Mouse (Mus musculus) adrenal gland, postnatal 10 days (tissue): ENCODE data around the gene Ccnyl1. TPM values are rescaled to one million over a fixed set of nuclear protein-coding genes. Genes with fewer than 3 reads are reported as not detected.
"Not testable (repeated sequence)": the region's sequence is repeated elsewhere in the genome, so short reads cannot be mapped to it uniquely, and the experiment has no call there.

Experiments
- DNase-seq: peaks from one replicate; pipeline ENCODE4 v3.0.0; 2021; ENCODE audit warnings: mixed read lengths
- long read RNA-seq, 2 experiments: library from polyadenylated mRNA; stranded (forward); transcript quantifications; one replicate each; pipeline ENCODE4 v2.0.0; 2021
- total RNA-seq, 2 experiments: library from RNA; stranded (reverse); gene quantifications; 2 replicates each; pipeline ENCODE4 v1.2.3; 2021

Gene Ccnyl1
- 10 to 100 TPM; 18.1 to 22.4 TPM for total RNA-seq
- long read RNA-seq, experiment 1, partial matches to known transcripts, result 0 of 6 reads
- long read RNA-seq, experiment 1, other reads (novel, unspliced or antisense), result 2 of 6 reads
- long read RNA-seq, experiment 2, transcript Ccnyl1-201 (10 exons, 2,923 nt), result major isoform, 7 of 14 reads
- long read RNA-seq, experiment 2, partial matches to known transcripts, result 0 of 14 reads
- long read RNA-seq, experiment 2, other reads (novel, unspliced or antisense), result 7 of 14 reads

- DNase-seq, result peak; percentile 99
Measured at GRCm38 (mm10) chr1:64690213-64691013, at the start of gene Ccnyl1. TSS of gene Ccnyl1 (plus strand) at chr1:64690455.

- DNase-seq, result no peak
Measured at GRCm38 (mm10) chr1:64641069-64641468, 49.2 kb upstream of the Ccnyl1 start.

- not testable (repeated sequence) for DNase-seq
Measured at GRCm38 (mm10) chr1:64642541-64642940, 47.7 kb upstream of the Ccnyl1 start.

GRCm38 (mm10) chr1:64644513-64644912 is 45.7 kb upstream of the Ccnyl1 start:
- DNase-seq, result no peak

GRCm38 (mm10) chr1:64649362-64650124 is 40.7 kb upstream of the Ccnyl1 start:
- DNase-seq, result peak; percentile 48

GRCm38 (mm10) chr1:64653701-64654100 is 36.6 kb upstream of the Ccnyl1 start:
- no peak for DNase-seq

- DNase-seq, result no peak
Measured at GRCm38 (mm10) chr1:64655415-64655814, 34.8 kb upstream of the Ccnyl1 start.

- DNase-seq, result no peak
Measured at GRCm38 (mm10) chr1:64656423-64657129, 33.7 kb upstream of the Ccnyl1 start.

GRCm38 (mm10) chr1:64658876-64659275 is 31.4 kb upstream of the Ccnyl1 start:
- no peak for DNase-seq

GRCm38 (mm10) chr1:64667111-64667633 is 23.1 kb upstream of the Ccnyl1 start:
- no peak for DNase-seq

GRCm38 (mm10) chr1:64669451-64669850 is 20.8 kb upstream of the Ccnyl1 start:
- no peak for DNase-seq

GRCm38 (mm10) chr1:64673931-64674330 is 16.3 kb upstream of the Ccnyl1 start:
- DNase-seq, result no peak

GRCm38 (mm10) chr1:64676060-64676839 is 14.0 kb upstream of the Ccnyl1 start:
- DNase-seq, result no peak

- DNase-seq, result no peak
Measured at GRCm38 (mm10) chr1:64681499-64681898, 8.8 kb upstream of the Ccnyl1 start.

- DNase-seq, result no peak
Measured at GRCm38 (mm10) chr1:64683039-64683438, 7.2 kb upstream of the Ccnyl1 start.

- no peak for DNase-seq
Measured at GRCm38 (mm10) chr1:64684440-64684839, 5.8 kb upstream of the Ccnyl1 start.

- no peak for DNase-seq
Measured at GRCm38 (mm10) chr1:64688046-64688445, 2.2 kb upstream of the Ccnyl1 start.

- no peak for DNase-seq
Measured at GRCm38 (mm10) chr1:64689561-64690212, 568 bp upstream of the Ccnyl1 start.

- DNase-seq, result peak; percentile 61
Measured at GRCm38 (mm10) chr1:64691121-64691551, 881 bp downstream of the Ccnyl1 start.

GRCm38 (mm10) chr1:64691581-64691980 is 1.3 kb downstream of the Ccnyl1 start:
- no peak for DNase-seq

- no peak for DNase-seq
Measured at GRCm38 (mm10) chr1:64695156-64695555, 4.9 kb downstream of the Ccnyl1 start.
